Mouse (Mus musculus): Measurements from ENCODE around the gene Tab1.

- TF ChIP-seq TAL1 (IDR thresholded peaks at IDR 0.05; ENCODE audit: low read length) = no peak
- TF ChIP-seq GATA1 (IDR thresholded peaks at IDR 0.05; ENCODE audit: low read length) = no peak
Observed at GRCm38 (mm10) chr15:80134450-80134847, 1.5 kb downstream of the Tab1 start.
